Mouse (Mus musculus) cerebellum, adult 11-12 months (tissue): ENCODE data around the gene Sh3bgrl2.

ENCODE experiments used
- DNase-seq: peaks from one replicate; pipeline ENCODE4 v3.0.0; 2022

Gene Sh3bgrl2

DNA sequence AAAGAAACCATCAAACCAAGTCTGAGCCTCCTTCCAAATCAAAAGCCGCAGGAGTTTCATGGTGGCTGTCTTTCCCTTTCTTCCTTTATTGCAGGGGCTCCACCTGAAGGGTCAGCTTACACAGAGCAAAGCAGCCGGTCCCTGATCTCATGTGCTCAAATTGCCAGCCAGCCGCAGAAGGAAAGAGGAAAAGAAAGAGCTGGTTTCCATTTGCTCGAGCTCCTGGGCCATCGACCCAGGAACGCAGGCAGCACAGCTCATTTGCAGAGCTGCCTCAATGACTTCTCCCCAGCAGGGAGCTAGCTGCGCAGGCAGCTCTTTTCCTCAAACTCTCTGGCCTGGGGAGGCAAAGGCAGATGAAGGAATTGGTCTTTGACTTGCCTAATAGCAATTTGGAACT is 87.9 kb downstream of the Sh3bgrl2 start:
- no peak for DNase-seq

DNA sequence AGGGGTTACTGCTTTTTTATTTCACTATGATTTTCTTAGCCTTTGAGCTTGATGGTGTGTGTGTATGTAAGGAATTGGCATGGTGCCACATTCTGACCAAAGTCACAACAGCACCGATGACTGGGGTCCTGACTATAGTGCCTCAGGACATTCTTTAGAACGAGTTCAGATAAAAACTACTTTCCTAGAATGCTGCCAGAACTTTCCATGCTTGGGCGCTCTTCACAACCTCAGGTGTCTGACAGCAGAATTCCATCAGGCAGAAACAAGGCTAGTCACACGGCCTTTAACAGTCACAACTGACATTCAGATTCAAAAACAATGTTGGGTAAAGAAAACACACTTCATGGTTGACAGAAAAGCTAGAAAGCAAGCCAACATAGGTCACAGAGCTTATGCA is 95.0 kb downstream of the Sh3bgrl2 start:
- no peak for DNase-seq

DNA sequence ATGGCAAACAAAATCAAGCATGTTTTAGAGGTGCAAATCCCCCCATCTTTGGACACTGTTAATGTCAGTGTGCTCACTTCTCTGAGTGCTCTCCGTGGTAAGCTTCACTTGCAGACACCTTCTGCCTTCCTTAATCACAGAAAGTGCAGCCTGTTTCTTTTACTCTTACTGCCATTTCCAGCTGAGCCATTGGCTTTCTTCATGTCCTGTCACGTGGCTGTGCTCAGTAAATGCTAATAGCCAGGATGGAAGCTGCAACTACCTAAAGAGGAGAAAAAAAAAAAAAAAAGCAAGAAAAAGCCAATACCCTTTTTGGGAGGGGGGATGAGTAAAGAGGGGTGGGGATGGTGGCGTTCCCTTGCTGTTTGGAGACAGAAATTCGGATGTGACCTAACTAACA is 95.7 kb downstream of the Sh3bgrl2 start:
- DNase-seq: no peak

DNA sequence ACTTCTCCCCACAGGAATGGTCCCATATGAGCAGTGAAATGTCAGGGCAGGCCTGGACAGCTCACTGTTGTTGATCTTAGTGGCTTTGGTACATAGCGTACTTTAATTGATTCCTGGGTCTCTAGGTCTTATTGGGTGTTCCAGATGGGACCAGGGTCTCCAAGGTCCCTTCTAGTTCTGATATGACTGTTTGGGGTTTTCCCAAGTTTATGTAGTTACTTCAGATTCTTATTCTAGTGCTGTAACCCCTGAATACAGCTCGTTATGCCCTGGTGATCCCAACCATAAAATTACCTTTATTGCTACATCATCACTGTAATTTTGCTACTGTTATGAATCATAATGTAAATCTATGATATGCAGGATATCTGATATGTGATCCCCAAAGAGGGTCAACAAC is 98.1 kb downstream of the Sh3bgrl2 start:
- DNase-seq: no peak

DNA sequence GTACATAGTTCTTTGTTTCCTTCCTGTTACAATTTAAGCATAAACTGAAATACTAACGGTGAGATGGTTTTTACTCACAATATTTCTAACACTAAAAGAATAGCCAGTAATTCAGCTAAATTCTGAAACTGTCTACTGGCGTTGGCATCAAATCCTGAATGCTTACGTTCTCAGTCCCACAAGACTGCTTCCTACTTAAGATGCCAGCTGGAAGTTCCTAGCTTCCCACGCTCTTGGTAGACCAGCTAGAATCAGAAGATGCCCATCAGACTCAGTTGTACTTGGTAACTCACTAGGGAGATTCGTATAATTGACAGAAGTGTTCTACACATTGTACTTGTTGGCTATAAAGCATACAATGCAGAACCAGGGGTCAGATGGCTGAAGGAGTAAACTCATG is 98.6 kb downstream of the Sh3bgrl2 start:
- no peak for DNase-seq

DNA sequence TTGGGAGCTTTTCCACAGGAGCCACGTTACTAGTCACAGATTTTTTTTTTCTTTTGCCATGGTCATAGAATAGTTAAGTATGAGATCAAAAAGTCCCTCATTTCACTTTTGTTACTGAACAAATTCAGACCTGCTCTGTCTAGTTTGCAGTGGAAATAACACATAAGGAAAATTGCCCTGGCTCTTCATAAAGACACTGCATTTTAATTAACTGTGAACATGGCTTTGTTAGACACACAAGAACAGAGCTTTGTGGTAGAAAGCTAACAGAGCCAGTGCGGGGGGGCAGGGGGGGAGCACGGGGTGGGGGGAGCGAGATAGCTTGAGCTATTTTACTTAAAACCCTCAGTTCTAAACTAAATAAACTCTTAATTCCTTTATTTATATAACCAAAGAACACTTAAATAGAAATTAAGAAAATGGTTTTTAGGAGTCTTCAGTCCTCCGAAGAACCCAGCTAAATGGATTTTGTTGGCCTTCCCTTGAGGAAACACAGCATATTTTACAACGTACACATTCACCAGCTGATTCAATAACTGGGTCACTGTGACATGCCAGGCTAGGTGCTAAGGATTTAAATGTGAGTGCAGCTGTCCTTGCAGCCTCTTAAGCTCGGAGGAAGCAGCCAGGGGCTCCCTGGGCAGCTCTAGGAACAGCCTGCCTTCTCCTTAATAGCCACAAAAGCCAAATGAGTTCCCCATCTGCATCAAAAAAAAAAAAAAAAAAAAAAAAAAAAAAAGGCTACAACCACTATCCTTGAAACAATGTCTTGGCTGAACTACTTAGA is 100.0 kb downstream of the Sh3bgrl2 start:
- no peak for DNase-seq

DNA sequence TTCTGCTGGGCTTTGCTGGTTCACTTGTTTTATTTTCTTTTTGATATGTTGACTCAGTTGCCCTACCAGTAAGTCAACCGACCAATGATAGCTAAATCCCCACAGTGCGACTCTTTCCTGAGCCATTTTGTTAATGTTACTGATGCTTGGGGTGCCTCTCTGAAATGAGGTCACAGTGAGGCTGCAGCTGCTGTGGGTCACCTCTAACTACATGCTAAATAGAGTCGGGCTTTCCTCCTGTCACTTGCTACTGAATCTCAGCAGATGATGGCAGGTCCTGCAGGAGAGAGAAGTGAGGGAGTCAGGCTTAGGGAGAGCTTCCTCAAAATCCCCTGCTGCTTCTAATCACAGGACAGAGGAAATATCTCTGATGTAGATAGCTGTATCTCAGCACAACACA is 100.6 kb downstream of the Sh3bgrl2 start:
- no peak for DNase-seq

DNA sequence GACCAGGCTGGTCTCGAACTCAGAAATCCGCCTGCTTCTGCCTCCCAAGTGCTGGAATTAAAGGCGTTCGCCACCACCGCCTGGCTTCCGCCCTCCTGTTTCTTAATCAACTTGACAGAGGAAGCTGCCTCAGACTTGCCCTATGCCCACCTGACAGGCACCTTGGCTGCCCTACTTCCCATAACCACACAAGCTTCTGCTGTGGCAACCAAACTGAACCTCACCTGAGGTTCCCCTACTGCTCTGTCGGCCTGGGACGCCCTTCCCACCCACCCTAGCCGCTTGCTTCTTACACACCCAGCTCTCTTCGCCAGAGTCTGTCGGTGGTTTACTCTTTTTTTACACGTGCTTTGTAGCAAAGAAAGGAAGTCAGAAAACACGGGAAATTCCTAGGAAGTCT is 103.9 kb downstream of the Sh3bgrl2 start:
- no peak for DNase-seq

DNA sequence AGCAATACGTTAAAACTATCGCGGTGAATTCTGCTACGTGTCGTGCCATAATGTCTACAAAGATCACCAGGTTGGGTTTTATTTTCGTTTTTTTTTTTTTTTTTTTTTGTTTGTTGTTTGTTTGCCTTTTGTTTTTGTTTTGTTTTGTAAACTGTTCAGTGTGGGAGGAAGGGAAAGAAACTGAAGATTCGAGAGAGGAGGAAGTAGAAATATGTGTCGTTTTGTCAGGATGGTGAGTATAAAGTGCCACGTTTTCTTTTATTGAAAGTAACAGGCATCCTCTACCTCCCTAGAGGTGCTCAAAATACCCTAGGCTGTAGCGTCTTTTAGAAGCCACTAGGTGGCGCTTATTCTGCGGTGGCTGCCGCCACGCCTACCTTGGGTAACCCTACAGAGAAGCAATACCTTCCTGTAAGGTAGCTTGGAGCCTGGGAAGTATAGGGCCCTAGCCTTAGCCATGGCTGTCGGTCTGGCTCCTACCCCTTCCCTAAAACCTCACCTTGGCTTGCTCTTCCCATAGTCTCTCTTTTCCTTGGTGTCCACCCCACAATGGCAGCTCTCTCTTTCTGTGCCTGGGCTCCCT is 104.6 kb downstream of the Sh3bgrl2 start:
- no peak for DNase-seq

DNA sequence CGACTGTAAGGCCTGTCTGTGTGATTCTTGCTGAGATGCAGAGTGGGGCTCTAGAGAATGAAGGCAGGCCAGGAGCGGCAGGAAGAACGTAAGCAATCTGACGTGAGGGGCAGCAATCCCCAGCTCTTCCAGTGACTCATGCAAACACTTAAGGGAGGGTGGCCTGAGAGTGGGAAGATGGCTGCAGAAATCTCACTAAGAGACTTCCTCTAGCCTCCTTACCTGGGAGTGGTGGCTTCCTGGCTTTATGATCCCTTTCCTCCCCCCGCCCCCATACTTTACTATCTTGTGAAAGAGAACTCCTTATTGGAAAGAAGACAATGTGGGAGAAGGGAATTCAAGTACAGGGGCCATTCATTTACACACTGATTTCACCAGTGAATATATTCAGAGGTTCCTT is 106.5 kb downstream of the Sh3bgrl2 start:
- no peak for DNase-seq

DNA sequence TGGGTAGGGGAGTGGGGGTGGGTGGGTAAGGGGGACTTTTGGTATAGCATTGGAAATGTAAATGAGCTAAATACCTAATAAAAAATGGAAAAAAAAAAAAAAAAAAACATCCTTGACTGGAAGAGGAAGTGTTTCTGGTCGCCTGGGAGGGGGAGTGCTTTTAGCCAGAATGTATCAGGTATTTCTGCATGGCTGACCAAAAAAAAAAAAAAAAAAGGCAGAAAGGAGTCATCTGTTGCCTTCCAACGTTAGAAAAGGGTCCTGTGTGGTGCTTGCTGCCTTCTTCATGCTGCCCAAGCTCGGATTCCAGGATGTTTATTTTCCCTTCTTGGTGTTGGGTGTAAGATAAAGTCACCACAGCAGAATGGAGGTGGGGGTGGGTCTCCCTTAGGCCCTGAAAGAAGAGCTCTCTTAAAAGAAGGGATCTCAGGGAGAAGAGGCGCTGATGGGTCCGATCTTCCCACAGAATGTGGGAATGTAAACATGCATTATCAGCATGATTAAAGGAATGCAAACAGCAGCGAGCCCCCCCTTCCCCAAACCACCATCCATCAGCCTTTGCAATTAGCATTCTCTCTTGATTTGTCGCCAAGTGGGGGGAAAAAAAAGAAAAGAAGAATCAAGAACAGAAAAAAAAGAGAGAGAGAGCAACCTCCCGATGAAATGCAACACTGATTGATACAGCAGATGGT is 109.0 kb downstream of the Sh3bgrl2 start:
- no peak for DNase-seq

DNA sequence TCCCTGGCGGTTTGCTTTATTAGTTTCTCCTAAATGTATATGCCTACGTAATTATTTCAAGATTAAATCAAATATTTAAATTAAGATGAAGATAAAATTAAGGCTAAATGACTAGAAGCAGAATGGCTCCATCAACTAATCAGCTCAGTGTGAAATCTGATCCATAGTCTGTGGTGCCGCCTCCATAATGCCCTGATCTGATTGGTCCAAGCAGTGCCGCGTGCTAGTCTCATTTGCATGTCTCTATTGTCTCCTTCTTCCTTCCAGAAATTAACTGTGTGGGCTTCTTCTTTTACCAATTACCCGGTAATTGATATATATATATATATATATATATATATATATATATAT is 109.5 kb downstream of the Sh3bgrl2 start:
- DNase-seq: no peak

DNA sequence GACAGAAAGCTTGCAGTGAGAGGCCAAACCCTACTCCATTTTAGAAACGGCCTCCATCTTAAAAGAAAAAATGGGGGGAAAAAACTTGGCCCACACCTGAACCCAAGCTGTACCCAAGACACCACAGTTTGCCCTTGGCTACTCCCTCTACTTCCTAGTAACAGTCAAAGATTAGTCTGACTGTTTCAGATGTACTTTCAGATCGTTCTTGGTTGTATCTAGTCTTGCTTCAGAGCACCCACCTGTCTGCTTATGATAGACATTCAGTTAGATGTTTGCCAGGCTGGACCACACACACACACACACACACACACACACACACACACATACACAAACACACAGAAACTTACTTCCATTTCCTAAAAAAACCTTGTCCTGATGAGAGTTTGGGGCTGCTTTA is 111.0 kb downstream of the Sh3bgrl2 start:
- no peak for DNase-seq

DNA sequence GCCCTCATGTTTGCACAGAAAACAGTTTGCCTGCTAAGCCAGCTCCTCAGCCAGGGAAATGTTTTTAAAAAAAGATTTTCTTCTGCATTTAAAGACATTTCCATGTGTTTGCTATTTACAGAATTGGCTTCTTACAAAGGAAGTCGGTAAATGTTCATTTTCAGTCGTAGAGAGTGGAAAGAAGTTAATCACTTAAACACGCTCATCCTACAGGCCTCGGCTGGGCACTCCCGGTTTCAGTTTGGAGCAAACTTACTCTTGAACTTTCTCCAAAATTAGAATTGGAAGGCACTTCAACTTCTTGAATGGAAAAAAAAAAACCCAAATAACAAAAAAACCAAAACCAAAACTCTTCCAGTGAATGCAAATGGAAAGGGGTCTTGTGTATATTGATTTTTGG is 113.7 kb downstream of the Sh3bgrl2 start:
- no peak for DNase-seq

DNA sequence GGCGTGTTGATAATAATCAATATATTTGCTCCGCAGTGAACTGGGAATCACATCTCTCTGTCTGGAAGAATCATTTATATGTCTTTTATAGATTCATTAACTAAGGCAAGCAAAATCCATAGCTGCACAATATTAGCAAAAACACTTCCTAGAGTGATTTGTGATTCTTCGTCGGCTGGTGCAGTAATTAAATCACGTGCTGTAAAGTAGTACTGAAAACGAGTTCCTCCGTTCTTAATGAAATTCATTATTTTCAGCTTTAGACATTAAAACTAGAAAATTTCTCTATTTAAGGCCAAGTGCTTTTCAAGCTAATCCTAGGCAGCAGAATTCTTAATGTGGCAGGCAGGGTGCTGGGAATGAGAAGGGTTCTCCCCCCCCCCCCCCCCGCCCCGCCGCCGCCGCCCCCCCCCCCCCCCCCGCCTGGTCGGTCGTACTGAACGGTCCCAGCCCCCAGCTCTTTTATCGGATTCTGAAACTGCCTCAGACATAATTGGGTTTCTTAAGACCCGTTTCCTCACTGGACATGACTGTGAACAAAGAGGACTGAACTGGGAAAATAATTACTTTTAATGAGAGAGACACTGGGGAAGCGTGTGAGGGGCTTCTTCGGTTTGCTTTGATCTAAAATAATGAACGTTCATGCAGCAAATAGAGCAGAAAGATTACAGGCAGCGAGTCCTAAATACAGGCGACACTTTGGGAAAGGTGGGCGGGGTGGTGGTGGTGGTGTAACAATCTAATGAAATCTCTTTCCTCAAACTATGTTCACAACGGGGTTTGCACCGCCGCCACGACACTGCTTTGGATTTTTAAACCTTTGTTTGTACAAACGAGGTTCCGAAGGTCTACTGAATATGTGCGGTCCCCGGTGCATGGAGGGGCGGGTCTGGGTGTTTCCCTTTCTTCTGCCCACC is 116.1 kb downstream of the Sh3bgrl2 start:
- DNase-seq: no peak

DNA sequence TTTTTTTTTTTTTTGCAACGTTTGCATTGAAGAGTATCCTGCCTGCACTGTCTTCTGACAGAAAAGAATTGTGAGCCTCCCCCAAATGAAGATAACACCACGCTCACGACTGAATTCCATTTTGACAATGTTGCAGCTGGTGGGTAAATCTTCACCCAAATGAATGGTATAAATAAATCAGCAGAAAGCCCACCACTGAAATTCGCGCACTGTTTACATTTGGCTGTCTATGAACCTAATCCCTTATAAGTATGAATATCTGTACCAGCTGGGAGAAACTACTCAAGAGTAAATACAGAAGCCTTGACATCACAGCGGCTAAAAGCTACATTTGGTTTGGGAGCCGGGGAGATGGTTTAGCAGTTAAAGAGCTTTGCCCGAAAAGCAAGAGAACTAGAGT is 116.8 kb downstream of the Sh3bgrl2 start:
- no peak for DNase-seq

DNA sequence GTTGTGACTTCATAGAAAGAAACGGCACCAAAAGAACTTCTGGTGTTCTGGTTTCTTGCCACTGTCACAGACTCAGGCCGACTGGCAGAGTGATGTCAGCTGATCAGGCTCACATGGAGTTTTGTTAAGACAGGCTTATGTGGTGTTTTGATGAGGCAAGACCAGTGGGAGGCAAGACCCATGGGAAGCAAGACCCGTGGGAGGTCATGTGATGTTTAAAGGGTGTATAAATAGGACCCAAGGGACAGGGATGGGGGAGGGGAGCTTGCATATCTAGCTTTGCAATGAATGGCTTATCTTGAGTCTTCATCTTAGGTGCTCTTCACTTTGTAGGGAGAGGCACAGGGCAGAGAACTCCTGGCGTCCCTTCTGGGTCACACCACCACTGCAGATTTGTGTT is 118.9 kb downstream of the Sh3bgrl2 start:
- DNase-seq: no peak

DNA sequence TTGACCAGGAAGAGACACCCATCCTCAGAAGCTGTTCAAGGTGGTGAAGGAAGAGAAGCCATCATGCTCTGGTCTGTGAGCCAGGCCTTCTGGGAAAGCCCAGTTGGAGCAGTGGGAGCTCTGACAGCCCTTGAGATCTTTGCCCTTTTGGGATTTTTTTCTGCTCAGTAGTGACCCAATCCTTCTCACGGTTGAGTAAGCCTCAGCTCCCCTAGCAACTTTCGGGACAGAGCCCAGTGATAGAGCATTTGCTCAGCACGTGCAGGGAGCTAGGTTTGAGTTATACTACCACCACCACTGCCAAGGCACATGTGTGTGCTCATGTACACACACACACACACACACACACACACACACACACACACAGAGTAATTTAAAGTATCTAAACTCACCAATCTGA is 131.5 kb downstream of the Sh3bgrl2 start:
- no peak for DNase-seq

DNA sequence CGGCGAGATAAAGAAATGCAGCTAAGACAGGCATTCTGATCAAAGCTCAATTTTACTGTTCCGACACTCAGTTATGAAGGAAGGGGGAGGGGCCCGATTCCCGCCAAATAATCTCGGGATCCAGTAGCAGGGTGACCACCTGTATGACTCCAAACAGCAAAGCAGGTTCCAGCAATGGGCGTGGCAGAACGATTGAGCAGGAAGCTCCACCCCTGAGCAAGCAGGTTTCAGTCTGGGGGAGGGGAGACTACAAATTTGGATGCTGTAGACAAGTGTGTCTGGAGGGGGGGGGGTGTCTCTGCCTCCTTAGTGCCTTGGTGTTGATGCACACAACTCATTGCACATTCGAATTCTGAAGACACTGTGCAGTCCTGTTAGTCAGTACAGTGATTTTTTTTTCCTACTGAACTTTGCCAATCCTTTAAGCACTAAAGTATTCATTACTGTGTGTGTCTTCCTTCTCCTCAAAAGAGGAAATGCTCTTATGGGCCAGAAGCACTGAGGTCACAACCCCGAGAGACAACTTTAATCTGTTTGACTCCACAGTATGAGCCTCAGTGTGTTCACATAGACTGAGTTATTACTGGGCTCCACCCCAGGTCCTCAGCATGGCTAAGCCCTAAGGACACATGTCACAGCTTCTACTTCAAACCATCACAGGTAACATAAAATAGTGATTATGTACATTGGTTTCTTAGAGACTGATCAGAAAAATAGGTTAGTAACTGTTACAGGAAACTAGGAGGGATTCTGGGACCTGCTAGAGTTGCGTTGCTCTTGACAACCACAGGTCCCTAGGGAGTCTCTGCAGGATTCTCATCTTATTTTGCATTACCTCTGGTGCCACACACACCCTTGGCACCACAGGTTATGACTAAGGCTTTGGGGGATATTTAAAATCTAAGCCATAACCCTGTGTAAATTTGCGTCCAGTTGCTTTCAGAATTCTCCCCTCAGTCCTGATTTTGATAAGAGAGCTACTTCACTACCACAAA is 133.8 kb downstream of the Sh3bgrl2 start:
- no peak for DNase-seq

DNA sequence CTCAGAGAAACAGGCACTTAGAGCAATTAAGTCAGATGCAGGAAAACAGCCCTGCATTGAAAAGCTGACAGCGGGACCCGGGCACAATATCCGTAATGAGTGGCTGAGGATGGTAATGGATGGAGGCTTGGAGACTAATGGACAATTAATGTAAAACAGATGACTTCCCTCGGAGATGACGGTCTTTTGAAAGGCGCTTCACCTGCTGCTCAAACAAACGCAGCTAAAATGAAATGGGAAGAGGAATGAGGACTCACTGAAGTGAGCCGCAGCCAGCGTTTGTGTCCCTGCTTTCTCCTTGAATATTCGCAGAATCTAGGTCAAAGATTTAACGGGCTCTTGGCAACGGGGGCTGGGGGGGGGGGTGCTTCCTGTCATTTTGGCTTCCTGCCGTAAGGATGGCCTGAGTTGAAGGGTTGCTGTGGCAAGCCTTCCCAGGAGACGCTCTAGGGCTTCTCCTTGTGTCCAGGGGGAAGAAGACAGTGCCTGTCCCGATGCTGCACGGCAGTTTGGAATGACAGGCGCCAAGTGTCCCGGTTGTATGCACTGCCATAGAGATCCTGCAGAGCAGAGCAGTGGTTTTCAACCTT is 138.5 kb downstream of the Sh3bgrl2 start:
- DNase-seq: peak; percentile 31

DNA sequence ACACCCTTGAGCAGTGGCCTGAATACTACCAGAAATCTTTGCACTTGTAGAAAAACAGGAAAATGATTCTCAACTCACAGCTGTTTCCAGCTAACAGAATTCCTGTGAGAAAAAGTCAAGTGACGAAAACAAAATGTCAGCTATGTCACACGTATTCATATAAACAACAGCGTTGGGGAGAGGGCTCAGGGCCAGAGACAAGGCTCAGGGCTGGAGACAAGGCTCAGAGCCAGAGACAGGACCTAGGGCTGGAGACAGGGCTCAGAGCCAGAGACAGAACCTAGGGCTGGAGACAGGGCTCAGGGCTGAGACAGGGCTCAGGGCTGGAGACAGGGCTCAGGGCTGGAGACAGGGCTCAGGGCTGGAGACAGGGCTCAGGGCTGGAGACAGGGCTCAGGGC is 139.8 kb downstream of the Sh3bgrl2 start:
- no peak for DNase-seq
